Mouse (Mus musculus) adrenal gland, postnatal 10 days (tissue): ENCODE measurements around the gene Clrn2. TPM values are rescaled to one million over a fixed set of nuclear protein-coding genes. Genes with fewer than 3 reads are reported as not detected.

Experiments
- DNase-seq: peaks from one replicate; pipeline ENCODE4 v3.0.0; 2021; ENCODE audit warnings: mixed read lengths
- total RNA-seq, 2 experiments: library from RNA; stranded (reverse); gene quantifications; 2 replicates each; pipeline ENCODE4 v1.2.3; 2021

Gene Clrn2
- total RNA-seq, 2 experiments from 2014 or later: not detected

DNA sequence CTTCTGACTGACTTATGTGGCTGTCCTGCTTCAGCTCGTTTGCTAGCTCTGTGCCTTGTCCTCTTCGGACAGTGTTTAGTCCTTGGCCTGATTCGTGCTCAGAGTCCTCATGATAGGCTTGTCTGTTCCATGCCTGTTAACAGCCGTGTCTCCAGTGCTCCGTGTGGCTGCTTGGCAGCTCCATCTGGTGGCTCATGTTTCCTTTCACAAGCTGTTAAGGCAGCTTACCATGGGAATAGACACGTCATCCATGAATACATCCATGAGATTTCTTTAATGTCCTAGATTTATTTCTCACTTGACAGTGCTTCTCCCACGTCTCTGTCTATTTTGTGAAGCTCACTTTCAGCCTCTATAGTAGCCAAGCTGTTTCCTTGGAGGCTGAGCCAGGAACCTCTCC lies 56.5 kb downstream of the Clrn2 start:
- DNase-seq: no peak

DNA sequence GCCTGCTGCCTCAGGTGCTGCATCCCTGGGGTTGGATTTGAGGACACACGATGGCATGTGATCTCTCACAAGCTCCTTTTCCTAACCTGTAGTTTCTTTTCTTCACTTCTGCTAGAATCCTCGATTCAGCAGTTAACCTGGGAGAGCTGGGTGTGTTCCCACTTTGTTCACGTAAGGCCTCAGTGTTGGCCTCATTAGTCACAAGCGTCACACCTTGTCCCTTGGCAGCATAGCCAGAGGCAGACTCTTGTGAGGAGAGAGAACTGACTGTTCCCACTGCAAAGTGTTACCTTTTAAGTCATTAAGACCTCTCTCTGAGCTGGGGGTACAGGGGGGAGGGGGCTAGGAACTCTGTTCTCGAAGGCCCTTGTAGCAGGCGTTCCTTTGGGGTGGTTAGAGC lies 59.4 kb downstream of the Clrn2 start:
- no peak for DNase-seq

DNA sequence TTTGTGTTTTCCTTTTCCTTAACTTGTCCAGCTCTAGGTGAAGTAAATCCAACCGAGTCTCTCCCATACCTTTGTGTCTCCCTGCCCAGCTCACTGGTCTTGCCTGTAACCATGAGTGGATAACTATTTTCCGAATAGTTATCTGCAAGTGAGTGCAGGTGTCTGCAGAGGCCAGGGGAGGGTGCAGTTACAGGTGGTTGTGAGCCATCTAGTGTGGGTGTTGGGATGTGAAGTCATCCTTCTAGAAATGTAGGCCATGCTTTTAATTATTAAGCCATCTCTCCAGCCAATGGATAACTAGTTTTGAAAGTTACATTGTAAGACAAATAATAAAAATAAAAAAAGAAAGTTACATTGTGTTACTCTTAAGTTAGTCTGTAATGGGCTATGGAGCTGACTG lies 60.0 kb downstream of the Clrn2 start:
- no peak for DNase-seq

Other genes starting within 250 kb of the Clrn2 start
- 100 to 1,000 TPM; 156 to 161 TPM for gene Qdpr, start 3.5 kb upstream of the Clrn2 start, total RNA-seq
- 100 to 1,000 TPM; 104 to 117 TPM for gene Lap3, start 39.6 kb downstream of the Clrn2 start, total RNA-seq
- 10 to 100 TPM; 75.1 to 78.8 TPM for gene Med28, start 66.5 kb downstream of the Clrn2 start, total RNA-seq
- 1 to 10 TPM in 1 of 2 experiments, under 1 TPM in 1; 0.93 to 1.2 TPM for gene Fam184b, start 185.9 kb downstream of the Clrn2 start, total RNA-seq
- gene Ncapg, start 216.2 kb downstream of the Clrn2 start, total RNA-seq: 10 to 100 TPM in 1 of 2 experiments, 1 to 10 TPM in 1; 8.7 to 13.1 TPM